ENCODE assay signal across 17 mouse cellular contexts in the genomic region with DNA sequence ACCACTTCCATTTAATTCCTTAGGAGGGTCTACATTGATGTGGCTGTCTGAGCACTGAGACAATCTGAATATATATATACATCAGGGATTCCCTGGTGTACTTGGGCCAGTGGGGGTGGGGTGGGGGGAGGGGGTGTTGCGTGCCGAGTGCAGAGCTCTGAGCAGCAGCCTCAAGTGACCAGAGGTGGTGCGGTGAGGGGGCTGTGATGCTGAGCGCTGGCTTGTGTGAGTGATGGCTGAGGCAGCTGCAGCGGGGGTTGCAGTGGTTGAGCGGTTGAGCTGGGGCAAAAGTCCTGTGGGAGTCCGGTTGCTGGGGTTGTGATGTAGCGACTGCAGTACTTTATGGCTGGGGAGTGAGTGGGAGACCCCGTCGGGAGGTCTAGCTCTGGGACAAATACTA. TPM values are rescaled to one million over a fixed set of nuclear protein-coding genes. Genes with fewer than 3 reads are reported as not detected.
A peak's percentile ranks its signal among the peaks of the same experiment; 100 is the strongest.
DNase-seq lines count a peak whose midpoint lies in the region; ATAC-seq and TF ChIP-seq lines count a peak whose summit lies in the region.
"Had no signal": no experiment of that assay in that cellular context is flagged by ENCODE, and none has a peak within 500 bp of the region (broad histone marks: within the 10 kb centered on the region; RNA-seq: fewer than 3 reads in every experiment).

No protein-coding gene starts in this region.

- no peak for DNase-seq in forebrain, postnatal 0 days
- DNase-seq in embryonic facial prominence, embryonic 14.5 days (ENCODE audit: low spot score) = peak; percentile 29
- DNase-seq in mesoderm, embryonic 11.5 days (ENCODE audit: low read depth, low spot score) = peak; percentile 23
- no peak for DNase-seq in spleen, adult 18-20 months
- DNase-seq in frontal cortex, postnatal 36 days (ENCODE audit: low spot score in 2 of 2) = no peak
- no peak for DNase-seq in cerebellum, adult 18-20 months
- DNase-seq: adrenal gland, postnatal 14 days; cerebellum, adult 11 months; gastrocnemius, postnatal 14 days; heart, postnatal 14 days; kidney, postnatal 14 days; right cerebral cortex, postnatal 4 days; thymus, adult 2 months had no signal

- WGBS in forebrain, postnatal 0 days = 13% methylated on average over 10 of the region's 10 CpGs
- WGBS in forebrain, embryonic 16.5 days = 15% methylated on average over 10 of the region's 10 CpGs
- 9% methylated on average over 10 of the region's 10 CpGs for WGBS in embryonic facial prominence, embryonic 14.5 days
- 12% methylated on average over 10 of the region's 10 CpGs for WGBS in neural tube, embryonic 14.5 days

- H3K27me3 ChIP-seq in forebrain, postnatal 0 days (ENCODE audit: insufficient read depth, low read length) = no peaks in the 10 kb centered on the region
- H3K27me3 ChIP-seq in forebrain, embryonic 16.5 days (replicated peaks; ENCODE audit: control insufficient read depth, insufficient read depth, low read length) = no peaks in the 10 kb centered on the region
- H3K27me3 ChIP-seq in embryonic facial prominence, embryonic 14.5 days (replicated peaks; ENCODE audit: control insufficient read depth, insufficient read depth, low read length) = no peaks in the 10 kb centered on the region
- H3K27me3 ChIP-seq in neural tube, embryonic 14.5 days (ENCODE audit: control insufficient read depth, insufficient read depth, low read length) = no peaks in the 10 kb centered on the region

- no peak overlapping the region for H3K9ac ChIP-seq in forebrain, postnatal 0 days
- no peak overlapping the region for H3K9ac ChIP-seq in forebrain, embryonic 16.5 days (replicated peaks; ENCODE audit: low read depth, low read length)
- H3K9ac ChIP-seq in embryonic facial prominence, embryonic 14.5 days (ENCODE audit: low read depth, low read length) = no peak overlapping the region
- no peak overlapping the region for H3K9ac ChIP-seq in neural tube, embryonic 14.5 days (replicated peaks; ENCODE audit: low read depth, low read length)

- H3K4me1 ChIP-seq in forebrain, postnatal 0 days (ENCODE audit: insufficient read depth) = no peaks in the 10 kb centered on the region
- no peaks in the 10 kb centered on the region for H3K4me1 ChIP-seq in forebrain, embryonic 16.5 days (replicated peaks; ENCODE audit: control insufficient read depth, insufficient read depth, low read length)
- no peaks in the 10 kb centered on the region for H3K4me1 ChIP-seq in embryonic facial prominence, embryonic 14.5 days (ENCODE audit: control insufficient read depth, insufficient read depth, low read length)
- no peaks in the 10 kb centered on the region for H3K4me1 ChIP-seq in neural tube, embryonic 14.5 days (ENCODE audit: control insufficient read depth, insufficient read depth, low read length)

- no peak for TF ChIP-seq CTCF in forebrain, postnatal 0 days (IDR thresholded peaks at IDR 0.05; ENCODE audit: low read depth)

- no peaks in the 10 kb centered on the region for H3K9me3 ChIP-seq in forebrain, postnatal 0 days (ENCODE audit: low read length)
- H3K9me3 ChIP-seq in forebrain, embryonic 16.5 days (ENCODE audit: control insufficient read depth, low read length) = no peaks in the 10 kb centered on the region
- H3K9me3 ChIP-seq in embryonic facial prominence, embryonic 14.5 days (ENCODE audit: control insufficient read depth, low read length) = no peaks in the 10 kb centered on the region
- H3K9me3 ChIP-seq in neural tube, embryonic 14.5 days (ENCODE audit: control insufficient read depth, low read length) = no peaks in the 10 kb centered on the region

- H3K4me3 ChIP-seq in forebrain, postnatal 0 days (ENCODE audit: low read depth, low read length) = no peak overlapping the region
- no peak overlapping the region for H3K4me3 ChIP-seq in forebrain, embryonic 16.5 days (replicated peaks; ENCODE audit: low read length)
- no peak overlapping the region for H3K4me3 ChIP-seq in embryonic facial prominence, embryonic 14.5 days (ENCODE audit: low read depth, low read length)
- no peak overlapping the region for H3K4me3 ChIP-seq in neural tube, embryonic 14.5 days (ENCODE audit: low read depth, low read length)

- no peak overlapping the region for H3K27ac ChIP-seq in forebrain, postnatal 0 days (ENCODE audit: low read depth, low read length)
- no peak overlapping the region for H3K27ac ChIP-seq in forebrain, embryonic 16.5 days (ENCODE audit: low read length)
- no peak overlapping the region for H3K27ac ChIP-seq in embryonic facial prominence, embryonic 14.5 days (replicated peaks; ENCODE audit: low read depth, low read length)
- no peak overlapping the region for H3K27ac ChIP-seq in neural tube, embryonic 14.5 days (ENCODE audit: low read depth, low read length)

- no peak overlapping the region for H3K4me2 ChIP-seq in forebrain, postnatal 0 days (ENCODE audit: low read depth)
- no peak overlapping the region for H3K4me2 ChIP-seq in forebrain, embryonic 16.5 days (ENCODE audit: low read length)
- H3K4me2 ChIP-seq in embryonic facial prominence, embryonic 14.5 days (ENCODE audit: low read depth, low read length) = peak overlapping the region; percentile 24; the same call in 1 of the 2 replicates
- H3K4me2 ChIP-seq in neural tube, embryonic 14.5 days (ENCODE audit: low read depth, low read length) = no peak overlapping the region

- H3K36me3 ChIP-seq in forebrain, postnatal 0 days (ENCODE audit: insufficient read depth) = no peaks in the 10 kb centered on the region
- no peaks in the 10 kb centered on the region for H3K36me3 ChIP-seq in forebrain, embryonic 16.5 days (ENCODE audit: control insufficient read depth, insufficient read depth)
- no peaks in the 10 kb centered on the region for H3K36me3 ChIP-seq in embryonic facial prominence, embryonic 14.5 days (ENCODE audit: control insufficient read depth, insufficient read depth, low read length)
- no peaks in the 10 kb centered on the region for H3K36me3 ChIP-seq in neural tube, embryonic 14.5 days (ENCODE audit: control insufficient read depth, insufficient read depth, low read length)

- ATAC-seq in forebrain, postnatal 0 days = peak; percentile 29; the same call in 1 of the 2 replicates
- ATAC-seq in forebrain, embryonic 16.5 days = no peak
- ATAC-seq in embryonic facial prominence, embryonic 14.5 days (ENCODE audit: low read depth) = peak; percentile 26; the same call in 1 of the 2 replicates
- ATAC-seq in neural tube, embryonic 14.5 days (ENCODE audit: low read depth) = 0 out of 2 replicates have a peak, but pooled peaks have one; percentile 54
- ATAC-seq: lung, postnatal 0 days had no signal

RNA-seq across cellular contexts. Expression of gene Ceacam18, which starts 10.7 kb away (rescaled TPM):
- total RNA-seq in forebrain, postnatal 0 days (2014; rRNA removed) = 0.15 TPM in 1 of 2 replicates, not detected in the other
- not detected in 2 replicates for polyA plus RNA-seq in forebrain, postnatal 0 days (2015; fragmentation: Nextera tagmentation; extraction: Ambion mirVana)
- not detected in 2 replicates for polyA plus RNA-seq in forebrain, embryonic 16.5 days (2015; fragmentation: Nextera tagmentation; extraction: Ambion mirVana)
- not detected in 2 replicates for polyA plus RNA-seq in embryonic facial prominence, embryonic 14.5 days (2014; fragmentation: Nextera tagmentation; extraction: Ambion mirVana)
- 0.13 and 0.20 TPM in 2 replicates for polyA plus RNA-seq in neural tube, embryonic 14.5 days (2014; fragmentation: Nextera tagmentation; extraction: Ambion mirVana)
- total RNA-seq: gastrocnemius, postnatal 14 days; heart, postnatal 14 days had no signal

RNA-seq across cellular contexts. Expression of gene Zfp819, which starts 16.9 kb away (rescaled TPM):
- 0.33 and 0.85 TPM in 2 replicates for total RNA-seq in forebrain, postnatal 0 days (2014; rRNA removed)
- 0.23 TPM in 2 replicates for polyA plus RNA-seq in forebrain, postnatal 0 days (2015; fragmentation: Nextera tagmentation; extraction: Ambion mirVana)
- polyA plus RNA-seq in forebrain, embryonic 16.5 days (2015; fragmentation: Nextera tagmentation; extraction: Ambion mirVana) = 0.23 and 0.26 TPM in 2 replicates
- 0.39 and 0.47 TPM in 2 replicates for polyA plus RNA-seq in embryonic facial prominence, embryonic 14.5 days (2014; fragmentation: Nextera tagmentation; extraction: Ambion mirVana)
- polyA plus RNA-seq in neural tube, embryonic 14.5 days (2014; fragmentation: Nextera tagmentation; extraction: Ambion mirVana) = 0.24 and 0.44 TPM in 2 replicates
- total RNA-seq: adrenal gland, postnatal 14 days; gastrocnemius, postnatal 14 days; heart, postnatal 14 days; left cerebral cortex, postnatal 10 days had no signal

RNA-seq across cellular contexts. Expression of gene Siglece, which starts 36.1 kb away (rescaled TPM):
- 1.2 TPM in 1 of 2 replicates, not detected in the other for total RNA-seq in forebrain, postnatal 0 days (2014; rRNA removed)
- 0.31 and 0.64 TPM in 2 replicates for polyA plus RNA-seq in forebrain, postnatal 0 days (2015; fragmentation: Nextera tagmentation; extraction: Ambion mirVana)
- 0.12 and 0.29 TPM in 2 replicates for polyA plus RNA-seq in forebrain, embryonic 16.5 days (2015; fragmentation: Nextera tagmentation; extraction: Ambion mirVana)
- polyA plus RNA-seq in embryonic facial prominence, embryonic 14.5 days (2014; fragmentation: Nextera tagmentation; extraction: Ambion mirVana) = 0.68 and 0.88 TPM in 2 replicates
- 0.15 and 0.33 TPM in 2 replicates for polyA plus RNA-seq in neural tube, embryonic 14.5 days (2014; fragmentation: Nextera tagmentation; extraction: Ambion mirVana)

RNA-seq across cellular contexts. Expression of gene Zfp719, which starts 44.4 kb away (rescaled TPM):
- total RNA-seq in forebrain, postnatal 0 days (2014; rRNA removed) = 20.2 and 22.5 TPM in 2 replicates
- polyA plus RNA-seq in forebrain, postnatal 0 days (2015; fragmentation: Nextera tagmentation; extraction: Ambion mirVana) = 3.2 and 5.8 TPM in 2 replicates
- polyA plus RNA-seq in forebrain, embryonic 16.5 days (2015; fragmentation: Nextera tagmentation; extraction: Ambion mirVana) = 18.5 and 20.9 TPM in 2 replicates
- polyA plus RNA-seq in embryonic facial prominence, embryonic 14.5 days (2014; fragmentation: Nextera tagmentation; extraction: Ambion mirVana) = 13.0 and 14.4 TPM in 2 replicates
- 16.5 and 19.8 TPM in 2 replicates for polyA plus RNA-seq in neural tube, embryonic 14.5 days (2014; fragmentation: Nextera tagmentation; extraction: Ambion mirVana)

RNA-seq across cellular contexts. Expression of gene Ctu1, which starts 48.0 kb away (rescaled TPM):
- total RNA-seq in forebrain, postnatal 0 days (2014; rRNA removed) = 36.9 and 40.3 TPM in 2 replicates
- 22.5 and 22.9 TPM in 2 replicates for polyA plus RNA-seq in forebrain, postnatal 0 days (2015; fragmentation: Nextera tagmentation; extraction: Ambion mirVana)
- polyA plus RNA-seq in forebrain, embryonic 16.5 days (2015; fragmentation: Nextera tagmentation; extraction: Ambion mirVana) = 29.3 and 31.9 TPM in 2 replicates
- 10.5 and 12.2 TPM in 2 replicates for polyA plus RNA-seq in embryonic facial prominence, embryonic 14.5 days (2014; fragmentation: Nextera tagmentation; extraction: Ambion mirVana)
- polyA plus RNA-seq in neural tube, embryonic 14.5 days (2014; fragmentation: Nextera tagmentation; extraction: Ambion mirVana) = 14.4 and 15.0 TPM in 2 replicates

Comparison
In these comparisons a context has a peak if more than half of its experiments do, and no peak if none do; other contexts are left out.
1. DNase-seq: peak in embryonic facial prominence, embryonic 14.5 days (single experiment) and mesoderm, embryonic 11.5 days (single experiment); none in forebrain, postnatal 0 days (single experiment), spleen, adult 18-20 months (0 of 2), frontal cortex, postnatal 36 days (0 of 2) and cerebellum, adult 18-20 months (0 of 2).